Mouse (Mus musculus) hindbrain, embryonic 13.5 days (tissue): ENCODE results near the gene Anks3. TPM values are rescaled to one million over a fixed set of nuclear protein-coding genes. Genes with fewer than 3 reads are reported as not detected.
A peak's percentile ranks its signal among the peaks of the same experiment; 100 is the strongest.

Experiments used
- ATAC-seq: fragments of 200-750 bp; cut with Nextera tagmentation; 2 replicates; pipeline ENCODE4 v1.8.0; 2017; ENCODE audit warnings: moderate TSS enrichment; ENCODE audit not compliant: low FRiP score
- H3K27ac ChIP-seq: fragments of 300-500 bp; sonication (generic); 2 replicates; pipeline ENCODE4 v1.5.1; 2015; ENCODE audit warnings: inconsistent platforms, mild to moderate bottlenecking, moderate library complexity
- H3K27me3 ChIP-seq: fragments of 300-500 bp; sonication (generic); 2 replicates; pipeline ENCODE4 v1.6.1; 2015; ENCODE audit warnings: mild to moderate bottlenecking, inconsistent platforms
- H3K36me3 ChIP-seq: fragments of 300-500 bp; sonication (generic); 2 replicates; pipeline ENCODE4 v1.6.1; 2015; ENCODE audit warnings: mild to moderate bottlenecking, inconsistent platforms
- H3K4me1 ChIP-seq: fragments of 300-500 bp; sonication (generic); replicated peaks from 2 replicates; pipeline ENCODE4 v1.6.1; 2015; ENCODE audit warnings: inconsistent platforms
- H3K4me2 ChIP-seq: fragments of 300-500 bp; sonication (generic); 2 replicates; pipeline ENCODE4 v1.6.1; 2015; ENCODE audit warnings: inconsistent platforms, mild to moderate bottlenecking, moderate library complexity
- H3K4me3 ChIP-seq: fragments of 300-500 bp; sonication (generic); 2 replicates; pipeline ENCODE4 v1.5.1; 2015; ENCODE audit warnings: mild to moderate bottlenecking, inconsistent platforms
- H3K9ac ChIP-seq: fragments of 300-500 bp; sonication (generic); 2 replicates; pipeline ENCODE4 v1.6.1; 2015; ENCODE audit warnings: mild to moderate bottlenecking, inconsistent platforms
- H3K9me3 ChIP-seq: fragments of 300-500 bp; sonication (generic); 2 replicates; pipeline ENCODE4 v1.6.1; 2016; ENCODE audit warnings: inconsistent platforms
- WGBS: fragments of 180-500 bp; shearing (Covaris S2); methylation state at CpG from one replicate; pipeline ENCODE4 v1.1.7; 2015; 5-methylcytosine and 5-hydroxymethylcytosine counted together
- polyA plus RNA-seq: library from polyadenylated mRNA; unstranded; fragments of >200 nt; fragmentation: Nextera tagmentation; extraction: Ambion mirVana; gene quantifications from 2 replicates; pipeline ENCODE4 v1.2.1, GENCODE M21; 2015

The Anks3 gene
- polyA plus RNA-seq, 1 experiment from 2014 or later = 73.4 TPM

DNA sequence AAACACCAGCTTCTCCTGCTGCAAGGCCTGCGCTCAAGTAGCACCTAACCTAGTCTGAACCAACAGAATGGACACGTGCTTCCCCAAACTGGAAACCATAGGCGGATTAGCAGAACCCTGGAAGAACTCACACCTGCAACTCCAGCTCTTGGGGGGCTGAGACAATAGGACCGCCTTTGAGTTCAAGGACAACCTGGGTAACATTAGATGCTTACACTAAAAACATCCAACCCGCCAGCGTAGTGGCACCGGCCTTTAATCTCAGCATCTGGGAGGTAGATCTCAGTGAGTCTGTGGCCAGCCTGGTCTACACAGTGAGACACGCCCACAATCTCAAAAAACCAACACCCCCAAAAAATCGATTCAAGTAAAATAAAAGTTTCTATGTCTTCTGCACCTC is 659 bp downstream of the Anks3 start:
- WGBS = 48% methylated on average over 9 of the region's 9 CpGs
- no peak for ATAC-seq

GRCm38 (mm10) chr16:4960260-4960659 is 3.7 kb downstream of the Anks3 start:
- H3K4me2 ChIP-seq = no peak overlapping the region
- peaks cover 42% of the 10 kb centered on the region for H3K36me3 ChIP-seq
- WGBS = 91% methylated on average over 8 of the region's 8 CpGs
- no peaks in the 10 kb centered on the region for H3K9me3 ChIP-seq
- H3K9ac ChIP-seq = no peak overlapping the region
- H3K27ac ChIP-seq = no peak overlapping the region
- peaks cover 26% of the 10 kb centered on the region for H3K4me1 ChIP-seq
- ATAC-seq = no peak
- no peak overlapping the region for H3K4me3 ChIP-seq
- no peaks in the 10 kb centered on the region for H3K27me3 ChIP-seq

More for the DNA sequence above, 659 bp downstream of the Anks3 start:
- Histone ChIP-seq H3K27me3 (no peaks in the 10 kb centered on the region), H3K4me2 (peak overlapping the region; percentile 84), H3K27ac (0 out of 2 replicates have a peak overlapping the region, but pooled peaks have one; percentile 91), H3K4me3 (peak overlapping the region; percentile 93), H3K4me1 (peaks cover 31% of the 10 kb centered on the region), H3K36me3 (peaks cover 17% of the 10 kb centered on the region), H3K9ac (peak overlapping the region; percentile 89), H3K9me3 (no peaks in the 10 kb centered on the region)

- Histone ChIP-seq H3K4me3 (no peak overlapping the region), H3K4me2 (no peak overlapping the region), H3K9me3 (no peaks in the 10 kb centered on the region), H3K27me3 (no peaks in the 10 kb centered on the region), H3K27ac (no peak overlapping the region), H3K36me3 (peaks cover 70% of the 10 kb centered on the region), H3K9ac (no peak overlapping the region), H3K4me1 (peaks cover 12% of the 10 kb centered on the region)
- no peak for ATAC-seq
- 95% methylated on average over 3 of the region's 3 CpGs for WGBS
These were observed 6.6 kb downstream of the Anks3 start for GRCm38 (mm10) chr16:4957446-4957845.

DNA sequence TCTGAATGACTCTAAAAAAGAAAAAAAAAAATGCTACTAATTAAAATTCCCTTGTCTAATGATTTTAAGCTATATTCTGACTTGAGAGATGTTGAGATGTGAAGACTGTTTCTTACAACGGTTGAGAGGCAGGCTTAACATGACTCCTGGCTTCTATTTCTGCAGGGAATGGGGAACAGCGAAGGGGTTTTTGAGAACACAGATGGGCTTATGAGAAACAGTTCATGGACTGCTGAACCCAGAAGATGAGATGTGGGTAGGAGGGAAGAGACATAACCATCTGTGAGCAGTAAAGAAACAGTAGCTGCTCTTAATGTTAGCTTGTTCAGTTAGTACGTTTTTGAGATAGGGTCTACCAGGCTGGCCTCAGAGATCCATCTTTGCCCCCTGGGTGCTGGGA is 7.4 kb downstream of the Anks3 start:
- 84% methylated on average over 3 of the region's 3 CpGs for WGBS

GRCm38 (mm10) chr16:4947378-4947777 is 16.6 kb downstream of the Anks3 start:
- H3K4me1 ChIP-seq = no peaks in the 10 kb centered on the region
- peaks cover 90% of the 10 kb centered on the region for H3K36me3 ChIP-seq
- no peak overlapping the region for H3K4me3 ChIP-seq
- ATAC-seq = no peak
- no peak overlapping the region for H3K4me2 ChIP-seq
- no peak overlapping the region for H3K27ac ChIP-seq
- H3K9me3 ChIP-seq = no peaks in the 10 kb centered on the region
- H3K27me3 ChIP-seq = no peaks in the 10 kb centered on the region
- 72% methylated on average over 4 of the region's 4 CpGs for WGBS
- H3K9ac ChIP-seq = no peak overlapping the region

More for the DNA sequence above, 7.4 kb downstream of the Anks3 start:
- no peaks in the 10 kb centered on the region for H3K27me3 ChIP-seq
- H3K27ac ChIP-seq = no peak overlapping the region
- H3K36me3 ChIP-seq = peaks cover 78% of the 10 kb centered on the region
- no peaks in the 10 kb centered on the region for H3K9me3 ChIP-seq
- no peak for ATAC-seq
- no peak overlapping the region for H3K9ac ChIP-seq
- H3K4me2 ChIP-seq = no peak overlapping the region
- peaks cover 3% of the 10 kb centered on the region; the same call in 1 of the 2 replicates for H3K4me1 ChIP-seq
- no peak overlapping the region for H3K4me3 ChIP-seq

DNA sequence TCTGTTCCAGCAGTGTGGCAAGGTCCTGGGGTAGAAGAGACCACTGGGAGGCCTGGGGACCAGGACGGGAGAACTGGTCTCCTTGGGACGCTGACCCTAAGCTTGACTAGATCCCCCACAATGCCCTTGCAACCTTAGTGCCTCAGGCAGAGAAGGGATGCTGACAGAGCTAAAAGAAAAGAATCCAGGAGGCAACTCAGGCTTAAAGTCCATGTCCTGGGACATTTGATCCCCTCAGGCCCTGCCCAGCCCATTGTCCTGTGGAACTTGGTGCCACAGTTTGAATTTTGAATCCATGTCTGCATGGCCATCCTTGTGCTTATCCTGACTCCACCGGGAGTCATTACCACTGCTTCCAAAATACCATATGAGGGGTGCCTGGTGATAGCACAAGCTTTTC is 17.9 kb downstream of the Anks3 start:
- H3K27ac ChIP-seq = no peak overlapping the region
- H3K4me1 ChIP-seq = no peaks in the 10 kb centered on the region; the same call in 1 of the 2 replicates
- no peaks in the 10 kb centered on the region for H3K27me3 ChIP-seq
- no peak overlapping the region for H3K9ac ChIP-seq
- no peak overlapping the region for H3K4me3 ChIP-seq
- no peak for ATAC-seq
- WGBS = 93% methylated on average over 3 of the region's 3 CpGs
- peaks cover 90% of the 10 kb centered on the region for H3K36me3 ChIP-seq
- H3K4me2 ChIP-seq = no peak overlapping the region
- no peaks in the 10 kb centered on the region for H3K9me3 ChIP-seq

GRCm38 (mm10) chr16:4945415-4945814 is 18.6 kb downstream of the Anks3 start:
- ATAC-seq = no peak
- WGBS = 86% methylated on average over 4 of the region's 4 CpGs
- H3K9me3 ChIP-seq = no peaks in the 10 kb centered on the region
- H3K4me3 ChIP-seq = no peak overlapping the region
- no peak overlapping the region for H3K27ac ChIP-seq
- no peak overlapping the region for H3K4me2 ChIP-seq
- H3K4me1 ChIP-seq = peaks cover 3% of the 10 kb centered on the region
- no peak overlapping the region for H3K9ac ChIP-seq
- H3K36me3 ChIP-seq = peaks cover 90% of the 10 kb centered on the region
- H3K27me3 ChIP-seq = no peaks in the 10 kb centered on the region

DNA sequence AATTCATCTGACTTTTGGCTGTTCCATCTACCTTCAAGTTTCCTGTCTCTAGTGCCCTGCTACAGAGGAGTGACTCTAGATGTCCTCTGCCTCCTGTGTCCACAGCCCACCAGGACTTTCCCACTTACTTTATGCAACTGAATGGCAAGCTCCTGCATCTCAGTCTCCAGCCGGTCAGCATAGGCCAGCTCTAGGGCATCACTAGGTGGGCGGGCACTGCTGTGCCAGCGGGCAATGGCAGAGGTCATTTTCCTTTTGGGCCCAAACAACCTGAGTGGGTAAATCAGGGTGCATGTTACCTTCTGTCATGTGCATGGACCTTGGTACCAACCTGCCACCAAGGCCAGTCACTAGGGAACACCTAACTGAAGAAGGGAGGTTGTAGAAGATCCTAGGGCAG is 20.6 kb downstream of the Anks3 start:
- Histone ChIP-seq H3K27ac (no peak overlapping the region), H3K36me3 (peaks cover 81% of the 10 kb centered on the region), H3K9ac (no peak overlapping the region), H3K27me3 (no peaks in the 10 kb centered on the region), H3K4me1 (peaks cover 18% of the 10 kb centered on the region), H3K9me3 (no peaks in the 10 kb centered on the region), H3K4me3 (no peak overlapping the region), H3K4me2 (no peak overlapping the region)
- no peak for ATAC-seq
- 93% methylated on average over 3 of the region's 3 CpGs for WGBS

DNA sequence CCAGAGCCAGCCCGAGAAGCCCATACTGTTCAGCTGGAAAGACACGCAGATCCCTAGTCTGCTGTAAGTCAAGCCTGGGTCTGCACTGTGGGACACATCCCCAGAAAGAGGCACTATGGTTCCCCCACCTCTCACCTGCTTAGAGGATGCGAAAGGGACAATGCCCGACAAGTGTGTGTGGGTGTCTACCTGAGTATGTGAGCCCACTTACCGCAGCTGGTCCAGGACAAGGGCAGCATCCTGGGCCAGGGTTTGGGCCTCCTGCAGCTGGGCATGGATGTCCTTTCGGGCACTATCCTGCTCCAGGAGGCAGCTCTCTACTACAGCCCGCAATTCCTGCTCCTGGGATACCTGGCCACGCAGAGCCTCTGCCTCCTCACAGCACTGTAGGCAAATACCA is 21.1 kb downstream of the Anks3 start:
- H3K36me3 ChIP-seq = peaks cover 78% of the 10 kb centered on the region
- peaks cover 21% of the 10 kb centered on the region for H3K4me1 ChIP-seq
- no peak for ATAC-seq

GRCm38 (mm10) chr16:4941016-4941415 is 23.0 kb downstream of the Anks3 start:
- H3K36me3 ChIP-seq = peaks cover 78% of the 10 kb centered on the region
- no peaks in the 10 kb centered on the region for H3K27me3 ChIP-seq
- no peak overlapping the region for H3K27ac ChIP-seq
- no peak for ATAC-seq
- no peak overlapping the region for H3K9ac ChIP-seq
- no peaks in the 10 kb centered on the region for H3K9me3 ChIP-seq
- peaks cover 21% of the 10 kb centered on the region for H3K4me1 ChIP-seq
- H3K4me3 ChIP-seq = no peak overlapping the region
- H3K4me2 ChIP-seq = no peak overlapping the region

More for the DNA sequence above, 21.1 kb downstream of the Anks3 start:
- WGBS = 94% methylated on average over 8 of the region's 8 CpGs
- Histone ChIP-seq H3K9me3 (no peaks in the 10 kb centered on the region), H3K4me3 (no peak overlapping the region), H3K27me3 (no peaks in the 10 kb centered on the region), H3K27ac (no peak overlapping the region), H3K9ac (no peak overlapping the region), H3K4me2 (no peak overlapping the region)

DNA sequence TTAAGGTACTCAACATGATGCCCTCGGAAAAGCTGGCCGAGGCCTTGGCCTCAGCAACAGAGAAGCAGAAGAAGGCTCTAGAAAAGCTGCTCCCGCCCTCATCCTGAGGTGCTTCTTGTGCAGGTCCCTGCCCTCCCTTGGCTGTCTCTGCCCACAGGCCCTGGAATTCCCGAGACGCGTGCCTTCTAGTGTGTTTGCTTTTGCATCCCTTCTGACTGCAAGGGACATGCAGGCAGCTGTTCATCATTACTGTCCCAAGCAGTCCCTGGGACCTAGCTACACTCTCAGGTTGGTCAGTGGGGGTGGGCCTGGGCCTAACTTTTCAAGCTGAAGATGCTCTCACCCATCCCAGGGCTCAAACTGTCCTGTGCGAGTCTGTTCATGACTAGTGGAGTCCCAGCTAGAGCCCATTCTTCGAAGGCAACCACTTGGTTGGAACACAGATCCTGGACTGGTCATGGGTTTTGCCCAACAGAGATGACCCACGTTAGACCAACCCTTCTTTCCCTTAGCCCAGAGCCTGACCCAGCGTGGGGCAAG is 23.6 kb downstream of the Anks3 start:
- 94% methylated on average over 10 of the region's 10 CpGs for WGBS
- no peak for ATAC-seq
- Histone ChIP-seq H3K4me1 (peaks cover 21% of the 10 kb centered on the region), H3K36me3 (peaks cover 79% of the 10 kb centered on the region), H3K27ac (no peak overlapping the region), H3K9me3 (no peaks in the 10 kb centered on the region), H3K4me2 (peak overlapping the region; percentile 98), H3K9ac (peak overlapping the region; percentile 95), H3K4me3 (peak overlapping the region; percentile 92), H3K27me3 (no peaks in the 10 kb centered on the region)

- peak overlapping the region; percentile 95 for H3K9ac ChIP-seq
- no peaks in the 10 kb centered on the region for H3K27me3 ChIP-seq
- no peaks in the 10 kb centered on the region for H3K9me3 ChIP-seq
- 3% methylated on average over 16 of the region's 16 CpGs for WGBS
- H3K4me1 ChIP-seq = peaks cover 21% of the 10 kb centered on the region
- peak overlapping the region; percentile 98 for H3K4me2 ChIP-seq
- H3K27ac ChIP-seq = peak overlapping the region; percentile 93
- peak; percentile 76 for ATAC-seq
- peaks cover 79% of the 10 kb centered on the region for H3K36me3 ChIP-seq
- peak overlapping the region; percentile 92 for H3K4me3 ChIP-seq
These were observed 24.6 kb downstream of the Anks3 start for GRCm38 (mm10) chr16:4939412-4939811.

DNA sequence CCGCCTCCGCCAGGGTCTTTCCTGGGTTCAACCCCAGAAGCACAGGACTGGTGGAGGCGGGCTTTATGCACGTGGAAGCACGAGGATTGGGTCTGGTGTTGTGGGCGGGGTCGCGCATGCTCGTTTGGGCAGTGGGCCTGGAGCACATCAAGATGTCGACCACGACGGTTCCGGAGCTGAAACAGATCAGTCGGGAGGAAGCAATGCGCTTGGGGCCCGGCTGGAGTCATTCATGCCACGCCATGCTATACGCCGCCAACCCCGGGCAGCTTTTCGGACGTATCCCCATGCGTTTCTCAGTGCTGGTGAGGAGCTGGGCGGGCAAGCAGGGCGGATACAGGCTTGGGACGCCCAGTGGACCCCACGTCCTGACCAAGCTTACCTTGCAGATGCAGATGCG is 25.0 kb downstream of the Anks3 start:
- H3K9ac ChIP-seq = peak overlapping the region; percentile 95
- peak overlapping the region; percentile 93 for H3K27ac ChIP-seq
- under 1% methylated on average over 28 of the region's 28 CpGs for WGBS
- no peaks in the 10 kb centered on the region for H3K27me3 ChIP-seq
- peaks cover 21% of the 10 kb centered on the region for H3K4me1 ChIP-seq
- peak overlapping the region; percentile 98 for H3K4me2 ChIP-seq
- ATAC-seq = peak; percentile 95
- H3K36me3 ChIP-seq = peaks cover 79% of the 10 kb centered on the region
- H3K4me3 ChIP-seq = peak overlapping the region; percentile 92
- H3K9me3 ChIP-seq = no peaks in the 10 kb centered on the region
